Comparison of ENCODE assay signal across 17 mouse cellular contexts in genomic region chr4:55121126-55121525, GRCm38 (mm10).
DNase-seq lines count a peak whose midpoint lies in the region; ATAC-seq lines count a peak whose summit lies in the region.
"Had no signal": no experiment of that assay in that cellular context is flagged by ENCODE, and none has a peak within 500 bp of the region (broad histone marks: within the 10 kb centered on the region; RNA-seq: fewer than 3 reads in every experiment).

No protein-coding gene starts in this region.

- no peaks in the 10 kb centered on the region for H3K9me3 ChIP-seq in kidney, embryonic 16.5 days (ENCODE audit: low read length)
- H3K9me3 ChIP-seq in forebrain, embryonic 12.5 days, result no peaks in the 10 kb centered on the region
- H3K9me3 ChIP-seq: embryonic facial prominence, embryonic 10.5 days; heart, embryonic 12.5 days; hindbrain, embryonic 15.5 days had no signal

- H3K4me2 ChIP-seq in kidney, embryonic 16.5 days (replicated peaks; ENCODE audit: low read depth, low read length), result no peak overlapping the region
- no peak overlapping the region for H3K4me2 ChIP-seq in forebrain, embryonic 12.5 days
- H3K4me2 ChIP-seq: heart, embryonic 12.5 days; hindbrain, embryonic 15.5 days had no signal

- 0 out of 2 replicates have a peak, but pooled peaks cover 5% of the 10 kb centered on the region for H3K4me1 ChIP-seq in kidney, embryonic 16.5 days (ENCODE audit: insufficient read depth, low read length)
- H3K4me1 ChIP-seq in forebrain, embryonic 12.5 days, result peaks cover 9% of the 10 kb centered on the region; the same call in 1 of the 2 replicates
- H3K4me1 ChIP-seq: hindbrain, embryonic 15.5 days had no signal

- no peak overlapping the region for H3K27ac ChIP-seq in kidney, embryonic 16.5 days (ENCODE audit: low read length)
- H3K27ac ChIP-seq in forebrain, embryonic 12.5 days, result no peak overlapping the region
- H3K27ac ChIP-seq: embryonic facial prominence, embryonic 10.5 days; gastrocnemius, adult 2 months; hindbrain, embryonic 15.5 days had no signal

- no peak overlapping the region for H3K9ac ChIP-seq in kidney, embryonic 16.5 days (replicated peaks; ENCODE audit: low read length)
- H3K9ac ChIP-seq in forebrain, embryonic 12.5 days, result no peak overlapping the region
- H3K9ac ChIP-seq: heart, embryonic 12.5 days; hindbrain, embryonic 15.5 days had no signal

- H3K27me3 ChIP-seq in kidney, embryonic 16.5 days (ENCODE audit: insufficient read depth, low read length), result no peaks in the 10 kb centered on the region
- no peaks in the 10 kb centered on the region for H3K27me3 ChIP-seq in forebrain, embryonic 12.5 days
- H3K27me3 ChIP-seq: heart, embryonic 12.5 days; hindbrain, embryonic 15.5 days had no signal

- H3K36me3 ChIP-seq in kidney, embryonic 16.5 days (ENCODE audit: insufficient read depth, low read length), result no peaks in the 10 kb centered on the region
- H3K36me3 ChIP-seq in forebrain, embryonic 12.5 days (replicated peaks), result no peaks in the 10 kb centered on the region
- H3K36me3 ChIP-seq: embryonic facial prominence, embryonic 10.5 days; heart, embryonic 12.5 days; hindbrain, embryonic 15.5 days had no signal

- no peak overlapping the region for H3K4me3 ChIP-seq in kidney, embryonic 16.5 days (ENCODE audit: low read length)
- H3K4me3 ChIP-seq in forebrain, embryonic 12.5 days (replicated peaks), result no peak overlapping the region
- H3K4me3 ChIP-seq: embryonic facial prominence, embryonic 10.5 days; gastrocnemius, adult 2 months; heart, embryonic 12.5 days; hindbrain, embryonic 15.5 days had no signal

- no peak for ATAC-seq in kidney, embryonic 16.5 days (ENCODE audit: low FRiP score, low TSS enrichment)
- ATAC-seq in forebrain, embryonic 12.5 days (ENCODE audit: low FRiP score), result no peak
- ATAC-seq: activated CD4-positive, CD25-positive, alpha-beta regulatory T cell, adult 4 months; forebrain, embryonic 14.5 days; intestine, embryonic 16.5 days had no signal

- peak; percentile 20 to 39 for DNase-seq in adrenal gland, postnatal 36 days
- no peak for DNase-seq in adrenal gland, adult 18-20 months (ENCODE audit: low spot score in 2 of 2)
- peak; percentile 7 for DNase-seq in kidney, adult 9 months
- DNase-seq in R1 (ENCODE audit: low read depth, low spot score), result peak; percentile 30
- DNase-seq: cerebellum, adult 2 months; cerebellum, postnatal 25 days; gastrocnemius, adult 2 months; gastrocnemius, postnatal 25 days; kidney, adult 2 months had no signal

- WGBS in kidney, embryonic 16.5 days, result 48% methylated on average over 2 of the region's 2 CpGs
- 83% methylated on average over 2 of the region's 2 CpGs for WGBS in forebrain, embryonic 12.5 days

Comparison
In these comparisons a context has a peak if more than half of its experiments do, and no peak if none do; other contexts are left out.
1. DNase-seq: peak in adrenal gland, postnatal 36 days (2 of 2), kidney, adult 9 months (single experiment) and R1 (single experiment); none in adrenal gland, adult 18-20 months (0 of 2).